Mouse (Mus musculus): ENCODE data around the gene Dph2. TPM values are rescaled to one million over a fixed set of nuclear protein-coding genes. Genes with fewer than 3 reads are reported as not detected.

The Dph2 gene
- polyA plus RNA-seq (2014; fragmentation: Nextera tagmentation; extraction: Ambion mirVana) = 20.8 and 23.8 TPM in 2 replicates

DNA sequence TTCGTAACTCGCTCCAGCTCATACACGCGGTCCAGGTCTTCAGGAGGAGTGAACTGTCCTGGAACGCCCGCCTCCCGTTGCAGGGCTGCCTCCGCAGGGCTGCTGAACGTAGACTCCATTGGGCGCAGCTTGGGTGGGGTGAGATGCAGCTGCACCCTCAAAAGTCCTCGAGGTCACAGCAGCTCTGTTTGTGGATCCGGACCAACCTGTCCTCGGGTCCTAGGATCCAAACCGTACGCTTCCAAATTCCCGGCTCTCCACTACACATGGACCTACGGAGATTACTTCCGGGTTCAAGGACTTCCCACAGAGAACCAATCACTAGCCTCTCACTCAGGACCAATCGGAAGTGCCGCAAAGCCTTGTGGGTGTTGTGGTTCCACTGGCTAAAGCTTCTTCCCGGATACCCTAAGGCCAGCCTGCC is at the start of gene Dph2:
Gene Dph2 (minus strand): TSS at position 295 of the 424 bp plus-strand sequence.
- H3K27ac ChIP-seq (replicated peaks; ENCODE audit: low read depth, low read length) = no peak within 1 kb of the TSS
- H3K4me2 ChIP-seq (ENCODE audit: low read depth, low read length) = peak within 1 kb of the TSS; percentile 54
- peak within 1 kb of the TSS; percentile 75 for H3K4me3 ChIP-seq (ENCODE audit: low read depth, low read length)
- peaks cover 3% of the 10 kb centered on the region; the same call in 1 of the 2 replicates for H3K36me3 ChIP-seq (replicated peaks; ENCODE audit: control insufficient read depth, insufficient read depth, low read depth, low read length)
- DNase-seq (ENCODE audit: low spot score) = peak; percentile 93
- H3K9ac ChIP-seq (replicated peaks; ENCODE audit: low read length) = peak within 1 kb of the TSS; percentile 52
- WGBS = under 1% methylated on average over 21 of the region's 21 CpGs
- no peaks in the 10 kb centered on the region for H3K4me1 ChIP-seq (ENCODE audit: control insufficient read depth, insufficient read depth, low read length)
- no peaks in the 10 kb centered on the region for H3K9me3 ChIP-seq (replicated peaks; ENCODE audit: control insufficient read depth, low read length)
- no peaks in the 10 kb centered on the region for H3K27me3 ChIP-seq (ENCODE audit: control insufficient read depth, insufficient read depth, low read length)
- ATAC-seq (replicated peaks; ENCODE audit: insufficient number of reproducible peaks, low FRiP score, low TSS enrichment, low read depth) = peak; percentile 78

DNA sequence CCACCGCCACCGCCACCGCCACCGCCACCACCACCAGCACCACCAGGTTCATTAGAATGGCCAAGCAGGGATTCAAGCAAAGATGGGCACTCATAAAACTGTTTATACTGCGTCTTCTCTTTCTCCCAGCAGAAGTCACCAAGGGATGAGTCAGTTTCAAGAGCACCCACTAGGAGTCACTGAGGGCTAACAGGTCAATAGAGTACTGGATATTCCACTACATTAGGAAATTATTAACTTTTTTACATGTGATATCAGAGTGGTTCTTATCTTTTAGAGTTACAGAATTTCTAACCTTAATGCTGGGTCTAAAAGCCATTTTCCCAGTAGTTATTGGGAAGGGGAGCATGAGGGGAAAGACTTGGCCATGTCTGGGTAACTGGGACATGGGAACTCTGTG is 45.1 kb upstream of the Dph2 start:
- WGBS = 98% methylated on average over 5 of the region's 5 CpGs
- no peaks in the 10 kb centered on the region for H3K27me3 ChIP-seq (ENCODE audit: control insufficient read depth, insufficient read depth, low read length)
- no peak for DNase-seq (ENCODE audit: low spot score)

GRCm38 (mm10) chr4:117934081-117934480 is 42.2 kb upstream of the Dph2 start:
- Histone ChIP-seq H3K9me3 (replicated peaks; ENCODE audit: control insufficient read depth, low read length) (no peaks in the 10 kb centered on the region), H3K36me3 (replicated peaks; ENCODE audit: control insufficient read depth, insufficient read depth, low read depth, low read length) (no peaks in the 10 kb centered on the region), H3K4me2 (ENCODE audit: low read depth, low read length) (no peak overlapping the region), H3K27me3 (ENCODE audit: control insufficient read depth, insufficient read depth, low read length) (no peaks in the 10 kb centered on the region), H3K9ac (replicated peaks; ENCODE audit: low read length) (no peak overlapping the region), H3K27ac (replicated peaks; ENCODE audit: low read depth, low read length) (no peak overlapping the region), H3K4me3 (ENCODE audit: low read depth, low read length) (no peak overlapping the region), H3K4me1 (ENCODE audit: control insufficient read depth, insufficient read depth, low read length) (no peaks in the 10 kb centered on the region; the same call in none of the 2 replicates)
- DNase-seq (ENCODE audit: low spot score) (no peak), ATAC-seq (replicated peaks; ENCODE audit: insufficient number of reproducible peaks, low FRiP score, low TSS enrichment, low read depth) (no peak)
- 81% methylated on average over 4 of the region's 4 CpGs for WGBS

More for the DNA sequence above, 45.1 kb upstream of the Dph2 start:
- H3K4me3 ChIP-seq (ENCODE audit: low read depth, low read length) = no peak overlapping the region
- H3K9me3 ChIP-seq (replicated peaks; ENCODE audit: control insufficient read depth, low read length) = no peaks in the 10 kb centered on the region
- H3K4me2 ChIP-seq (ENCODE audit: low read depth, low read length) = no peak overlapping the region
- no peaks in the 10 kb centered on the region for H3K36me3 ChIP-seq (replicated peaks; ENCODE audit: control insufficient read depth, insufficient read depth, low read depth, low read length)
- no peaks in the 10 kb centered on the region for H3K4me1 ChIP-seq (ENCODE audit: control insufficient read depth, insufficient read depth, low read length)
- no peak for ATAC-seq (replicated peaks; ENCODE audit: insufficient number of reproducible peaks, low FRiP score, low TSS enrichment, low read depth)
- no peak overlapping the region for H3K27ac ChIP-seq (replicated peaks; ENCODE audit: low read depth, low read length)
- no peak overlapping the region for H3K9ac ChIP-seq (replicated peaks; ENCODE audit: low read length)

GRCm38 (mm10) chr4:117933248-117933647 is 41.4 kb upstream of the Dph2 start:
- no peak for ATAC-seq (replicated peaks; ENCODE audit: insufficient number of reproducible peaks, low FRiP score, low TSS enrichment, low read depth)
- Histone ChIP-seq H3K4me2 (ENCODE audit: low read depth, low read length) (no peak overlapping the region), H3K27ac (replicated peaks; ENCODE audit: low read depth, low read length) (no peak overlapping the region), H3K4me1 (ENCODE audit: control insufficient read depth, insufficient read depth, low read length) (peaks cover 5% of the 10 kb centered on the region), H3K4me3 (ENCODE audit: low read depth, low read length) (no peak overlapping the region), H3K36me3 (replicated peaks; ENCODE audit: control insufficient read depth, insufficient read depth, low read depth, low read length) (no peaks in the 10 kb centered on the region), H3K9ac (replicated peaks; ENCODE audit: low read length) (no peak overlapping the region), H3K9me3 (replicated peaks; ENCODE audit: control insufficient read depth, low read length) (no peaks in the 10 kb centered on the region), H3K27me3 (ENCODE audit: control insufficient read depth, insufficient read depth, low read length) (0 out of 2 replicates have a peak, but pooled peaks cover 3% of the 10 kb centered on the region)
- WGBS = 73% methylated on average over 5 of the region's 5 CpGs
- no peak for DNase-seq (ENCODE audit: low spot score)

DNA sequence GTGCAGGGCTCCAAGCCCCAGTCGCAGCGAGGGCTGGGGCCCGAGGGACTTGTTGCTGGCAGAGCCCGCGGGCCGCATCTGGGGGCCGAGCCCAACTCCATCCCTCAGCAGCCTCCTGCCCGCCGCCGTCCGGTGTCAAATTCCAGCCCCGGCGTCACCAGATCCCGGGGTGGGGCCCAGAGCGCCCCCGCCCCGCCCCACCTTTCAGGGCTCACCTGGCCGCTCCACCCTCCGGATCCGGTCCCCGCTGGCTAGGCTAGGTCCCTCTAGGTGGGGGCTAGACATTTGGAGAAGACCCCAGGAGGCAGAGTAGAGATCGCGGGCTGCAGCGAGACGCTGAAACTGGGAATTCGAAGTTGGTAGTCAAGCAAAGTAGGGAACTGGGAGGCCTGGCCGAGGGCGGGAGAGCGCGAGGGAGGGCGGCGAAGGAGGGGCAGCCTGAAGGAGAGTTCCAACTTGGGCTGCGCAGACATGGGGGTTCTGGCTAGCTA is 37.6 kb upstream of the Dph2 start, which contains the start of gene Artn:
Gene Artn (minus strand): TSS at position 373 of the 491 bp plus-strand sequence.
- no peaks in the 10 kb centered on the region for H3K36me3 ChIP-seq (replicated peaks; ENCODE audit: control insufficient read depth, insufficient read depth, low read depth, low read length)
- peak within 1 kb of the TSS; percentile 48 for H3K9ac ChIP-seq (replicated peaks; ENCODE audit: low read length)
- ATAC-seq (replicated peaks; ENCODE audit: insufficient number of reproducible peaks, low FRiP score, low TSS enrichment, low read depth) (peak; percentile 40), DNase-seq (ENCODE audit: low spot score) (peak; percentile 62)
- H3K27ac ChIP-seq (replicated peaks; ENCODE audit: low read depth, low read length) = no peak within 1 kb of the TSS
- H3K27me3 ChIP-seq (ENCODE audit: control insufficient read depth, insufficient read depth, low read length) = peaks cover 31% of the 10 kb centered on the region
- peak within 1 kb of the TSS; percentile 39 for H3K4me3 ChIP-seq (ENCODE audit: low read depth, low read length)
- peaks cover 7% of the 10 kb centered on the region for H3K4me1 ChIP-seq (ENCODE audit: control insufficient read depth, insufficient read depth, low read length)
- no peaks in the 10 kb centered on the region; the same call in 1 of the 2 replicates for H3K9me3 ChIP-seq (replicated peaks; ENCODE audit: control insufficient read depth, low read length)
- peak within 1 kb of the TSS; percentile 91 for H3K4me2 ChIP-seq (ENCODE audit: low read depth, low read length)
- WGBS = under 1% methylated on average over 33 of the region's 33 CpGs

- peaks cover 31% of the 10 kb centered on the region for H3K27me3 ChIP-seq (ENCODE audit: control insufficient read depth, insufficient read depth, low read length)
- H3K4me2 ChIP-seq (ENCODE audit: low read depth, low read length) = peak overlapping the region; percentile 91
- no peaks in the 10 kb centered on the region for H3K36me3 ChIP-seq (replicated peaks; ENCODE audit: control insufficient read depth, insufficient read depth, low read depth, low read length)
- no peak overlapping the region for H3K27ac ChIP-seq (replicated peaks; ENCODE audit: low read depth, low read length)
- peaks cover 7% of the 10 kb centered on the region for H3K4me1 ChIP-seq (ENCODE audit: control insufficient read depth, insufficient read depth, low read length)
- 2% methylated on average over 13 of the region's 13 CpGs for WGBS
- ATAC-seq (replicated peaks; ENCODE audit: insufficient number of reproducible peaks, low FRiP score, low TSS enrichment, low read depth) (peak; percentile 19; the same call in 1 of the 2 replicates), DNase-seq (ENCODE audit: low spot score) (peak; percentile 61)
- no peaks in the 10 kb centered on the region; the same call in 1 of the 2 replicates for H3K9me3 ChIP-seq (replicated peaks; ENCODE audit: control insufficient read depth, low read length)
- H3K9ac ChIP-seq (replicated peaks; ENCODE audit: low read length) = peak overlapping the region; percentile 48
- H3K4me3 ChIP-seq (ENCODE audit: low read depth, low read length) = peak overlapping the region; percentile 39
Observed at GRCm38 (mm10) chr4:117928699-117929241, 36.9 kb upstream of the Dph2 start.

DNA sequence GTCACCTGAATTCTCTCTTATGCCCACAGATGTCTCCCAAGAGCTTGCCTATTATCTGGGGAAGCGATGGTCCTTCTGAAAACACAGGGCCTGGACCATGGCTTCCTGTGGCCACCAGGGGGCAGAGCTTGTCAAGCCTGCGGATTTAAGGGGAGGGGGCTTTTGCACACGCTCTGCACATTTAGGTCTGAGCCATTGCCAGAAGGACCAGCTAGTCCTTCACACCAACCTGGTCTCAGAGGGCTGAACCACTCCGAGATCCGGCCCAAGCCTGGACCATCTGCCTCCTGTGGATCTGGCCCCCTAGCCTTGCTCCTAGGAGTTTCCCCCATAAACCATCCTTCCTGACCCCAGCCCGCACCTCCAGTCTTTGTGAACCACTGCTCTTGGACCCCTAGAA is 36.4 kb upstream of the Dph2 start:
- 16% methylated on average over 6 of the region's 6 CpGs for WGBS
- no peaks in the 10 kb centered on the region for H3K36me3 ChIP-seq (replicated peaks; ENCODE audit: control insufficient read depth, insufficient read depth, low read depth, low read length)
- H3K4me3 ChIP-seq (ENCODE audit: low read depth, low read length) = no peak overlapping the region
- H3K9ac ChIP-seq (replicated peaks; ENCODE audit: low read length) = no peak overlapping the region
- 0 out of 2 replicates have a peak, but pooled peaks have one; percentile 30 for ATAC-seq (replicated peaks; ENCODE audit: insufficient number of reproducible peaks, low FRiP score, low TSS enrichment, low read depth)
- peak; percentile 86 for DNase-seq (ENCODE audit: low spot score)
- no peaks in the 10 kb centered on the region; the same call in 1 of the 2 replicates for H3K9me3 ChIP-seq (replicated peaks; ENCODE audit: control insufficient read depth, low read length)
- peaks cover 7% of the 10 kb centered on the region for H3K4me1 ChIP-seq (ENCODE audit: control insufficient read depth, insufficient read depth, low read length)
- no peak overlapping the region for H3K27ac ChIP-seq (replicated peaks; ENCODE audit: low read depth, low read length)
- no peak overlapping the region for H3K4me2 ChIP-seq (ENCODE audit: low read depth, low read length)
- H3K27me3 ChIP-seq (ENCODE audit: control insufficient read depth, insufficient read depth, low read length) = peaks cover 31% of the 10 kb centered on the region
